Mouse (Mus musculus): ENCODE measurements at regions not wholly inside any gene's neighbourhood (a gene's known extent, or its start where the extent isn't known, plus 50 kb on each side); places are given as distances from the start of the nearest gene placed in this dataset.
"Not testable (repeated sequence)": the region's sequence is repeated elsewhere in the genome, so short reads cannot be mapped to it uniquely, and the experiment has no call there.

DNA sequence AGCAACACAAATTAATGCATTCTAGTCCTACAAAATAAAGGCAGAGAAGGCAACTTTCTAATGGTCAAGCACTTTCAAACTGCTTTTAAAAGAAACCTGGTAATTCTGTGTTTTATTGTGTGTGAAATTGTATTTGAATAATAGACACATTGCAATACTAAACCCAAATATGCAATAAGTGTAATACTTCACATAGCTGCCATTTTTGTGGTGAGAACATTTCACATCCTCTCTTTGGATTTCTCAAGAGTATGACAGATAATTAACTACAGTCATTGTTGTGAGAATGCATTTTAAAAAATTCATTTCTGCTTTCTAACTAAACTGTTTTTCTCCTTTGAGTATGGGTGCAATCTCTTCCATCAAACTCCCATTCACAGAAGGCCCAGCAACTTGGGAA lies 256.4 kb downstream of the Sema3d start:
- DNase-seq (ENCODE audit: low read depth, low spot score) = no peak

- peak; percentile 21 for DNase-seq (ENCODE audit: low read depth, low spot score)
Measured at GRCm38 (mm10) chr5:12646269-12646668, 263.1 kb downstream of the Sema3d start.

DNA sequence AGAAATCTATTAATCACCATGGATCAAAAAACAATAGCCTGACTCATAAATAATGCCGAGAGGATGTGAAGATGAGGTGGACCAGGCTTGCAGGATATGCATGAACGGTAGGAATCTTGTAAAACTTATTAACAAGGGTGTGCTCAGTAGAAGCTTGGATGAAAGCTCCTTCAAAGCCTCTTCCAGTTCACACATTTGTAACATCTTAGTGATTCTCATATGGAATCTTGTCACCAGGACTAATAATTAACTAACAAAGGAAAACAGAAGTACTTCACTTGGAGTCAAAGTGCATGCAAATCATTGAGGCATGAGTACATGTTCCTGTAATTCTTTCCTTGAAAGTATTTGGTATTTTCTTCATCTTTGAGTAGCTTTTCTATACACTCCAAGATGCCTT lies 290.5 kb downstream of the Sema3d start:
- no peak for DNase-seq (ENCODE audit: low read depth, low spot score)

GRCm38 (mm10) chr5:12674134-12674533 lies 290.9 kb downstream of the Sema3d start:
- DNase-seq (ENCODE audit: low read depth, low spot score) = no peak

DNA sequence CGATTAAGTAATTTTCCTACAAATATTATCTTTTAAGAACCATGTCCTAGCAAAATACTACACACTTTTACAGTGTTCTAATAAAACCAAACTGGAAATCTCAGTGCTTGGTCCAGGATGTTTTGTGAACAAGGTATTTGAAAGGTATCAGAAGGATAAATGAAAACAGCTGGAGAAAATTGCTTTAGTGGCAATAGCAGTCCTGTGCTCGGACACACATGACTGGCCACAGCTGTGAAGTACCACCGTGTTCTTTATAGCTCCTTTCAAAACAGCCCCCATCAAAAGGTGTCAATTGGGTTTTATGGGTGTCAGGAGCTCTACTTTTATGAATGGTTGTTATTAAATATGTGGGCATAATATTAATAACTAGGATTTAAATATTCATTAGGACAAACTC lies 293.5 kb downstream of the Sema3d start:
- peak; percentile 55 for DNase-seq (ENCODE audit: low read depth, low spot score)

DNA sequence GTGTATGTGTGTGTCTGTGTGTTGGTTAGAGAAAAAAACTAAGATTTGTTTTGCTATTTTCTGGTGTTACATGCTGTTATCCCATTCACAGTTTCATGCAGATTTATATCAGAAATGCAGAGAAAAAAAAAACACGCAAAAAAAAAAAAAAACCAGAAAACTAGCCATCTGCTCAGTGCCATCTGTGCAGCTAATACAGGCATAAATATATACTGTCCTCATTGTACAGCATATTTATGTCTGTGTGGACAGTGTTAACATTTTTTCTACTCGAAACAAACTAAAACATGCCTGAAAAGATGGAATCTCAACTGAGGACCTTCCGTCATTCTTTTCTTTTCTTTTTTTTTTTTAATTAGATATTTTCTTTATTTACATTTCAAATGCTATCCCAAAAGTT lies 331.7 kb downstream of the Sema3d start:
- DNase-seq (ENCODE audit: low read depth, low spot score) = no peak

DNA sequence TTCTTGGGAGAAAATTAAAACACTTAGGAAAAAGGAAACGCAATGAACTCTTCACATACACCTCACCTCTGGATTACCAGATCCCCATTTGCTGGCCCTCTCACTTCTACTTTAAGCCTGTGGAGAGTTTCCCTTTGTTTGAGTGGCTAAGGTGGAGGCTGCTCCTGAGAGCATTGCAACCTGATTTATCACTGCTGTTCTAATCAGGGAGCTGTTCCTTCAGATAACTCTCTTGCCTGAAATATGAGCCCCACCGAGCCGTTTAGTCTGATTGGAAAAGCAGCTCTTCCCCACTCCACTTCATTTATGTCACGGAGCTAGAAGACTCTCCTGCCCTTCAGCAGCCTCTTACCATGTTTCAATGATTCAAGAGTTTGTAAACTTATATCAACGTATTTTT lies 368.3 kb downstream of the Sema3d start:
- peak; percentile 18 for DNase-seq (ENCODE audit: low read depth, low spot score)

DNA sequence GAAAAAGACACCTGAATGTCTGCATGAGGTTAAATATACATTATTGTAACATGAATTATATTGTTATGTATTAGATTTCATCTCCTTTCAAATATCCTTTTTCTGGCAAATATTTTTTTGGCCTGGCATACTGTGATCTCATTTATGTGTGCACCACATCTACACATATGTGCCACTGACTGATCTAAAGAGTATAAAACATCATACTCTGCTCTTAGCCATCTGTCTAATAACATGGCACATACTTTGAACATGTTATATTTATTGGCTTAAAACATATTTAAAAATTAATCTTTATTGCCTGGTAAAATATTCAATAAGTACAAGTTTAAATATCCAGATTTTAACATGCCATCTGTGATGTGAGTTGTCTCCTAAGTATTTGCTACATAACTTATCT lies 365.6 kb upstream of the Sema3a start:
- no peak for DNase-seq (ENCODE audit: low read depth, low spot score)

DNA sequence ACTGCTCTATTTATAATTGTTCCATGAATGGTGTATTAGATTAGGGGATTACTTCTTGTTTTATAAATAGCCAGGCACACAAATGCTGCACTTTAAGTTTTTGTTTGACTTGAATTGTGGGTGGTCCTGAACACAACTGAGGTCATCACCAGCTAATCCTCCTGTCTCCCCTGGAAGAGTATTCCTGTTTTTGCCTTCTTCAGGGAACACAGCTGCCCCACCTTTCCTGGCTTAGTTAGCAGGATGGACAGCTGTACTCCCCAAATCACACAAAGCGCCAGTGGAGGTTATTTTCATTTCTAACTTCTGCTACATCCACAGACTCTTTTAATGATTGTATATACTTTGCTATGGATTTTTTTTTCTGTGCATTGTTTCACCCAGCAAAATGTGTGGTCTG lies 357.8 kb upstream of the Sema3a start:
- no peak for DNase-seq (ENCODE audit: low read depth, low spot score)

- no peak for DNase-seq (ENCODE audit: low read depth, low spot score)
Measured at GRCm38 (mm10) chr5:12782681-12783080, 342.5 kb upstream of the Sema3a start.

DNA sequence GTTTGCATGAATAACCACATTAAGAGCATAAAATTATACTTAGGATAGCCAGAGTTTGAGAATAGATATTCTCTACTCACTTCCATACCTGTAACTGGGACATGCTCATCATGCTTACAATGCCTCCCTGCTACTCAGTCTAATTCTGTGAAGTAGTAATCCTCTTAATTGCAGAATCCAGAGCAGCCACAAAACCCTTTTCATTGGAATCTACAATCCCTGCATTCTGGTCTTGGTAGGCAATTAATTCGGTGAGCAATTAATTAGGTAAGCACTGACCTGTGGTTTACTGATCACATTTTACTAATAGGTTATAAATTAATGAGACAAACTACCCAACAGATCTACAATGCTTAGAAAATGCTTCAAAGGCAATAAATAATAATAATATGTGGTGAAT lies 316.5 kb upstream of the Sema3a start:
- DNase-seq (ENCODE audit: low read depth, low spot score) = no peak

GRCm38 (mm10) chr5:12809884-12810283 lies 315.3 kb upstream of the Sema3a start:
- DNase-seq (ENCODE audit: low read depth, low spot score) = no peak

- not testable (repeated sequence) for DNase-seq (ENCODE audit: low read depth, low spot score)
Measured at GRCm38 (mm10) chr5:12847207-12847606, 278.0 kb upstream of the Sema3a start.

DNA sequence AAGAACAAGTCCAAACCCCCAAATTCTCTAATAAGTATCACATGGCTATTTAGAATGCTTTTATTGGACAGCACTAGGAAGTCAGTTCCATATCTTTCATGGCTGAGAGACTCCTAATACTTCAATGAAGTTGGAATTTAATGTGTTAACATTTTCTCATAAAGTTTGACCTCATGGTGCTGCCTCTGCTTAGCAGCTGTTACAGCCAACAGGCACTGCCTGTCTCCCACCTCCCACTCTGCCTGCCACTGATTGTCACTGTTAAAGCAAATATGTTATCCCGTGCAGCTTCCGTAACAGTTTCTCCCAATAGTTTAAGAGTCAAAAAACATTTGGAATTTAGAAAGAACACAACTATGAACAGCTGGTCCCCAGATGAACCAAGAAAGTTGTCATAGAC lies 268.3 kb upstream of the Sema3a start:
- DNase-seq (ENCODE audit: low read depth, low spot score) = peak; percentile 33

DNA sequence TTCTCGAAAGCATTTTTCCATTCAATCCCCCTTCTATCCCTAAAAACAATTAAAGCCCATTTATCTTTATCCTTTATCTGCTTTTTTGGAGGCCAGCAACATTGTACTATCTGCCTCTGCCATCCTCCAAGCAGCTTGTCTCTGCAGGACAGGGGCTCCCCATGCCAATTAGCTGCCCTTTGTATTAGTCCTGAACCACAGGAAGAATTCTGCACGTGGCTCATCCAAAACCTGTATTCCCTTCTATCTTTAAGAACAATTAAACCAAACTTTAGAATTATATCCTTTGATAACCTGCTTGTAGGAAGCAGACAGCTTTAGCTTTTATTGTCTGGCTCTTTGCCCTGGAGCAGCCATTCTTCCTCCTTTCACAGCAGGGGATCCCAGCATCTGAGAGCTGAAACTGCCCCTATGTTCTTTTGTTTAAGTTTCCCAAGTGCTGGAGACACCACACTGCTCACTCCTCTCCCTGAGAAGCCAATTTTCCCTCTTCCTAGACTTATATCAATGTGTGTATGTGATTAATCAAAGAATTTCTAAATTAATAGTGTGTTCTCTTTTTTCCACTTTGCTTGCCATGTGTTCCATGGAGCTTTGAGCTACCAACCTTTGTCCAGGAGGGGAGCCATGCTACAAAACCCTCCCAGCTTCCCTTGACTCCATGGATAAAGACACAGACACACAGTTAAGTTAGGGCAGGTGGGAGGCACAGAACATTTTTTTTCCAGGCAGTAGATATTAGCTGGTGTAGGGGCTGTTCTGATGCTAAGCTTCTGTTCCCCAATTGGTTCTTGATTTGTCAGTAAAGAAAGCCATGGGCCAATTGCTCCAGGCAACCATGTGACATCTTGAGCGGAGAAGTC lies 256.6 kb upstream of the Sema3a start:
- no peak for DNase-seq (ENCODE audit: low read depth, low spot score)

GRCm38 (mm10) chr5:12872888-12873287 lies 252.3 kb upstream of the Sema3a start:
- DNase-seq (ENCODE audit: low read depth, low spot score) = no peak

DNA sequence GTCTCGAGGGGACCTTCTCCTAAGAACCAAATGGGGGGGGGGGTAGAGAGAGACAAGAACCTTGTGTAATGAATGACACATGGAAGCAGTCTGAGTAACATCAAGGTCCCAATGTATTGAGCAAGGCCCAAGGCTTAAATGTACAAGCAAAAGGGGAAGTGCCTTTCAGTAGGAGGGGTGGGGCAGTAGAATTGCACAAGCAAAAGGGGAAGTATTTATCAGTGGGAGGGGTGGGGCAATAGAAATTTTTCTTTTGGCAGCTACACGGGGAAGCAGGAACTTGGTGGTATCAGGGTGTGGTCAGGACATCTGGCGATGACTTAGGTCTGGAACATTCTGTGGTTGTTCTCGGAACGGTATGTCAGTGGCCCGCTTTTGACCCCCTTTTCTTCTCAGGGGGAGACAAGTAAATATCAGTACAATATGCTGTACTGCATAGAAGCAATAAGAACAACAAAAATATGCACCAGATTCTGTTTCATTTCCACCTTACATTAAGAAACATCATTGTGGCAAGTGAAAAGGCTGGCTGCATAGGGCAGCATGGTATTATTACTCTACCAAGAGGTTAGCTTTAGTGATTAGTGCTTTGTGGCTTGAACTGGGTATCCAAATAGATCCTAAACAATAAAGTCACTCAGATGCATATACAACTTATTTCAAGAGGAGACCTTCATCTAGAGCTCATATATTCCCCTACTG lies 247.5 kb upstream of the Sema3a start:
- no peak for DNase-seq (ENCODE audit: low read depth, low spot score)

- DNase-seq (ENCODE audit: low read depth, low spot score) = no peak
Measured at GRCm38 (mm10) chr5:12892333-12892732, 232.9 kb upstream of the Sema3a start.

DNA sequence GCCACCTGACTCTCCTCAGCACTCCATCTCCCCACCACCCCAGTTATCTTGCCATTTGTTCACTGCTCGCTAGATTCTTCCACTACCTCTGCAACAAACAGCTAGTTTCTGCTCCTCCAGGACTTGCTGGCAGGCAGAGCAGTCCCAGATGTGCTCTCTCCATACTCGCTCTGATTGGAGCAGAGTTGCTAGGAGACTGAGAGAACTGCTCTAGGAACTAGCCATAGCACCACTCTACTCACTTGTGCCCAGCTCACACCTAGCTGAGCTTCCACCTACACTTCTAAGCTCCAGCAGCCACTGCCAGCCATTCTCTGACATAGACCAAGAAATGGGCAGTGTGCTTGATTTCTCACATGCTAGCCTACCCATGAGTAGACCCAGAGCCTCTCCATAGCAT lies 230.6 kb upstream of the Sema3a start:
- no peak for DNase-seq (ENCODE audit: low read depth, low spot score)

- DNase-seq (ENCODE audit: low read depth, low spot score) = no peak
Measured at GRCm38 (mm10) chr5:12910741-12911140, 214.5 kb upstream of the Sema3a start.

GRCm38 (mm10) chr5:12914395-12914794 lies 210.8 kb upstream of the Sema3a start:
- no peak for DNase-seq (ENCODE audit: low read depth, low spot score)

- no peak for DNase-seq (ENCODE audit: low read depth, low spot score)
Measured at GRCm38 (mm10) chr5:12919335-12919734, 205.9 kb upstream of the Sema3a start.

- DNase-seq (ENCODE audit: low read depth, low spot score) = no peak
Measured at GRCm38 (mm10) chr5:12922889-12923288, 202.3 kb upstream of the Sema3a start.

Data from forelimb bud, embryonic 11.5 days (tissue).